Mouse (Mus musculus) liver, embryonic 15.5 days (tissue): ENCODE measurements around the gene Eml6. TPM values are rescaled to one million over a fixed set of nuclear protein-coding genes. Genes with fewer than 3 reads are reported as not detected.
"Not testable (repeated sequence)": the region's sequence is repeated elsewhere in the genome, so short reads cannot be mapped to it uniquely, and the experiment has no call there.

Experiments used
- ATAC-seq: fragments of 200-750 bp; cut with Nextera tagmentation; 2 replicates; pipeline ENCODE4 v1.8.0; 2017; ENCODE audit warnings: moderate number of reproducible peaks, mild to moderate bottlenecking, moderate library complexity; ENCODE audit not compliant: insufficient read depth
- H3K27ac ChIP-seq: fragments of 300-500 bp; sonication (generic); replicated peaks from 2 replicates; pipeline ENCODE4 v1.5.1; 2015; ENCODE audit warnings: mild to moderate bottlenecking, inconsistent platforms
- H3K27me3 ChIP-seq: fragments of 300-500 bp; sonication (generic); 2 replicates; pipeline ENCODE4 v1.6.1; 2015; ENCODE audit warnings: mild to moderate bottlenecking, inconsistent platforms
- H3K36me3 ChIP-seq: fragments of 300-500 bp; sonication (generic); replicated peaks from 2 replicates; pipeline ENCODE4 v1.6.1; 2015; ENCODE audit warnings: moderate library complexity, mild to moderate bottlenecking, inconsistent platforms
- H3K4me1 ChIP-seq: fragments of 300-500 bp; sonication (generic); replicated peaks from 2 replicates; pipeline ENCODE4 v1.6.1; 2015; ENCODE audit warnings: inconsistent platforms
- H3K4me2 ChIP-seq: fragments of 300-500 bp; sonication (generic); 2 replicates; pipeline ENCODE4 v1.6.1; 2015; ENCODE audit warnings: moderate library complexity, mild to moderate bottlenecking, inconsistent platforms
- H3K4me3 ChIP-seq: fragments of 300-500 bp; sonication (generic); replicated peaks from 2 replicates; pipeline ENCODE4 v1.5.1; 2015; ENCODE audit warnings: mild to moderate bottlenecking, inconsistent platforms
- H3K9ac ChIP-seq: fragments of 300-500 bp; sonication (generic); 2 replicates; pipeline ENCODE4 v1.6.1; 2015; ENCODE audit warnings: moderate library complexity, mild to moderate bottlenecking, inconsistent platforms
- H3K9me3 ChIP-seq: fragments of 300-500 bp; sonication (generic); replicated peaks from 2 replicates; pipeline ENCODE4 v1.6.1; 2016; ENCODE audit warnings: inconsistent platforms
- WGBS: fragments of 180-500 bp; shearing (Covaris S2); methylation state at CpG from one replicate; pipeline ENCODE4 v1.1.7; 2015; ENCODE audit warnings: mixed read lengths; ENCODE audit not compliant: insufficient replicate concordance; 5-methylcytosine and 5-hydroxymethylcytosine counted together
- polyA plus RNA-seq: library from polyadenylated mRNA; unstranded; fragments of >200 nt; fragmentation: Nextera tagmentation; extraction: Ambion mirVana; gene quantifications from 2 replicates; pipeline ENCODE4 v1.2.1, GENCODE M21; 2015

Gene Eml6
- polyA plus RNA-seq, 1 experiment from 2014 or later, result 0.09 TPM

DNA sequence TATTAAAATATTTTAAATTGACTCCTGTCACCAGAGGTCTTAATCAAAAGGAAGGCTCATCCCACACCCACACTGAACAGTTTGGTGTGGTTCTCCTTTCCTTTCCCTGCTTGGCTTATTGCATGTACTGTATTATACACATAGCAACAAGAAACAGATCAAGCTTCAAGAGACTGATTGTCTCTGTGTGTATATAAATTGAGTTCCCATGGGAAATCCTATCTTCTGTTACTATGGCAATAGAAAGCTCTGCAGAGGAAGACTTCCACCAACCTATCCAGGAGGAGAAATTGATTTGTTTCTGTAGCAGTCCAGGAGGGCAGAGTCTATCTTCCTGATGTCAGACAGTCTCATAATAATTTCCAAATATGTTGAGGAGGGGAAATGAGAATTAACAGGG is 116.5 kb downstream of the Eml6 start:
- H3K9ac ChIP-seq, result no peak overlapping the region
- no peaks in the 10 kb centered on the region for H3K27me3 ChIP-seq
- H3K4me1 ChIP-seq, result no peaks in the 10 kb centered on the region
- H3K36me3 ChIP-seq, result no peaks in the 10 kb centered on the region
- H3K4me2 ChIP-seq, result no peak overlapping the region
- no peaks in the 10 kb centered on the region for H3K9me3 ChIP-seq
- H3K4me3 ChIP-seq, result no peak overlapping the region
- ATAC-seq, result no peak
- H3K27ac ChIP-seq, result no peak overlapping the region

DNA sequence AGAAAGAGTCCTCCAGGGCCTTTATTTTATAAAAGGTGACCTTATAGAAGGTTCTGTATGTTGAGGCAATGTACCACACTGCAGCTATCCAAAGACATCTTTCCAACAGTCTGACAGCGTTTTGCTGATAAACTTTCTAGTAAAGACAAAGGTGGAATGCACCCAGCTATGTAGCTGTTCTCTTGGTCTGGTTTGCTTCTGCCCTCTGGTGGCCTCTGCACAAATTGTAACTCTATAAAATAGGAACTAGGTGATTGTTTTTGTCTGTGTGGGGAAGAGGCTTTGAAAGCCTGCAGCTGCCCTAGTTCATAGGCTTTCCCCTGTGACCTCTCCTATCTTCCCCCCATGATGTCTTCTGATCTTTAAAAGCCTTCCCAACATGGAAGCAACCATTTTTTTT is 140.7 kb downstream of the Eml6 start:
- no peaks in the 10 kb centered on the region for H3K4me1 ChIP-seq
- no peak overlapping the region for H3K4me3 ChIP-seq
- H3K36me3 ChIP-seq, result no peaks in the 10 kb centered on the region
- no peak overlapping the region for H3K4me2 ChIP-seq
- ATAC-seq, result no peak
- no peaks in the 10 kb centered on the region for H3K27me3 ChIP-seq
- WGBS, result 4% methylated on average over 1 of the region's 1 CpGs
- H3K9ac ChIP-seq, result no peak overlapping the region
- no peaks in the 10 kb centered on the region for H3K9me3 ChIP-seq
- no peak overlapping the region for H3K27ac ChIP-seq

DNA sequence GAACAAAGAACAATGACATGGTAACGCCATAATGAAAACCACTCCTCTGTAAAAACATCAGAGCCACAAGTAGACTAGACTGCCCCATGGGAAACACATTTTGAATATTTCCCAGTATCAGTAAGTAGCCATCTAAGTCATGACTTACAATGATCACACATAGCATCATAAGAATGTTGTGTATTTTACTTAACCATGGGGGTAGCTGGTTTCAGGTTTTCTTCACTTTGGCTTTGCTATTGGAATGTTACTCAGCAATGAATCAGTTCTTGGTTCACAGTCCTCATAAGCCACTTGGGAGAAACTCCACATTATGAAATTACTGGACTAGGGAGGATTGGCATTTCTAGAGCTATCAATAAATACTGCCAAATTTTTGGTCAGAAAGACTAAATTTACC is 141.5 kb downstream of the Eml6 start:
- Histone ChIP-seq H3K27ac (no peak overlapping the region), H3K4me2 (no peak overlapping the region), H3K9me3 (no peaks in the 10 kb centered on the region), H3K4me3 (no peak overlapping the region), H3K9ac (no peak overlapping the region), H3K27me3 (no peaks in the 10 kb centered on the region), H3K4me1 (no peaks in the 10 kb centered on the region), H3K36me3 (no peaks in the 10 kb centered on the region)
- ATAC-seq, result no peak
- 54% methylated on average over 1 of the region's 1 CpGs for WGBS

DNA sequence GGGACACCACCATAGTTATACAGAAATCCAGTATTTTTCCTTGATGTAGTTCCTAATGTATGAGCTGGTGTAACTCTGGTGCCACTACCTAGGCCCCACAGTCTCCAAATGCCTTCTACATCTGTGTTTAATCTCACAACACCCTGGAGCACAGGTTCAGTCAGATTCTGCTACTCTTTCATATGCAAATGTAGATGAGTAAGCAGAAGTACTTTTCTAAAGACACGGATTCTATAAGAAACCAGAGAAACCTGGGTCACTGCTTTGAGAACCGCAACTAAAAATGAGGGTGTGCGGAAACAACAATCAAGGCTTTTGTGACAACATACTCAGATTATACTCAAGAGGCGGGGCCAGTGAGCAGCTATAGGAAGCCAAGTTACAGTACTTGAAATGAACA is 142.8 kb downstream of the Eml6 start:
- Histone ChIP-seq H3K9me3 (no peaks in the 10 kb centered on the region), H3K4me2 (no peak overlapping the region), H3K27ac (no peak overlapping the region), H3K27me3 (no peaks in the 10 kb centered on the region), H3K4me1 (no peaks in the 10 kb centered on the region), H3K4me3 (no peak overlapping the region), H3K9ac (no peak overlapping the region), H3K36me3 (no peaks in the 10 kb centered on the region)
- 65% methylated on average over 4 of the region's 4 CpGs for whole genome bisulfite sequencing
- ATAC-seq, result no peak

DNA sequence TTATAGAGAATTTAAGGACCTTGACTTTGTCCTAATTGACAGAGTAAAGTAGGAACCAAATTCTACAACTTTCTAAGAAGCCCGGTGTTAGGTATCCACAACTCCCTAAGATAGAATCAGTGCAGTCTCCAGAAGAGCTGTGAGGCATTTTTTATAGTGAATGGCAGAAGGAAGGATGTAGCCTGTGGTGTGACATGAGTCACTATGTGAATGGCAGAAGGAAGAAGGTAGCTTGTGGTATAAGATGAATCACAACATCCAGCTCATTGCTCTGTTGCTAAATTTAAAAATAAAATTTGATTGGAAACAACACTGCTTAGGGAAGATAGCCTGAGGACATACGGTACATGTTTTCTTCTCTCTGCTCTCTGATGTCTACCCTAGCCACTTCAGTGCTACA is 146.2 kb downstream of the Eml6 start:
- Histone ChIP-seq H3K4me1 (no peaks in the 10 kb centered on the region), H3K9ac (no peak overlapping the region), H3K4me2 (no peak overlapping the region), H3K36me3 (no peaks in the 10 kb centered on the region), H3K4me3 (no peak overlapping the region), H3K9me3 (no peaks in the 10 kb centered on the region), H3K27ac (no peak overlapping the region), H3K27me3 (no peaks in the 10 kb centered on the region)
- ATAC-seq, result no peak
- WGBS, result 59% methylated on average over 2 of the region's 2 CpGs

DNA sequence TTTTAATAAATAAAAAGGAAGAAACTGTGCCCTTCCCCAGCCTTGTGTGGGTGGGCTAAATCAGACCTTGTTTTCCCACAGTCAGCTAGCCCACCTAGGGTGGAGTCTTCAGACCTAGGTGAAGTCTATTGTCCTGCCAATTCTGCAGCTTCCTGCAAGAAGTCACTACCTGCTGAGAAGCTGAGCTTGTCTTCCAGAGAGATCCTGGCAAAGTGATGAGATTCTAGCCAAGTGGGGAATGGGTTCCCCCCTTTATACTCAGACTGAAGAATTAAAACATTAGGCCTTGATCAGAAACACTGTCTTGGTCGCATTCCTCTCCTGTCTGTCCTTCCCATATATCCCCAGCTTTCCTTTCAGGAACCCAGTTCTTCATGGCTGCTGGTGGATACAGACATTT is 147.9 kb downstream of the Eml6 start:
- no peak for ATAC-seq

DNA sequence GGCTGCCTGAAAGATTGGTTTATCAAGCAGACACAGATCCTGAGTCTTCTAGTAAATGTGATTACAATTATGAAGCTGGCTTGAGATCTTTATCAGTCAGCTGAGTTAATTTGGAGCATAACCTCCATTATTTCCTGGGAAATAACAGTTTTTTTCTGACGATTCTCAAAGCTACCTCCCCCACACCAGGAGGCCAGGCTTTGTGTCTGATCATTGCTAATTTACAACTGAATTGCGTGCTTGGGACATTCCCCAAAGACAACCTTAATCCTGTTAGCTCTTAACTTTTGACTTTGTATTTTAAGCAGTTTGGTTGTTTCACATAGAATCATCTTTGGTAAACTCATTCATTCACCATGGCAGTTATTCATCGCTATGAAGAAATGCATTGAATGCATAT is 148.6 kb downstream of the Eml6 start:
- Histone ChIP-seq H3K4me1 (no peaks in the 10 kb centered on the region), H3K27ac (no peak overlapping the region), H3K4me3 (no peak overlapping the region), H3K36me3 (no peaks in the 10 kb centered on the region), H3K4me2 (no peak overlapping the region), H3K9me3 (no peaks in the 10 kb centered on the region), H3K27me3 (no peaks in the 10 kb centered on the region), H3K9ac (no peak overlapping the region)
- no peak for ATAC-seq
- WGBS, result 57% methylated on average over 3 of the region's 3 CpGs

More for the DNA sequence above, 147.9 kb downstream of the Eml6 start:
- H3K9me3 ChIP-seq, result no peaks in the 10 kb centered on the region
- H3K4me1 ChIP-seq, result no peaks in the 10 kb centered on the region
- no peaks in the 10 kb centered on the region for H3K36me3 ChIP-seq
- H3K27me3 ChIP-seq, result no peaks in the 10 kb centered on the region
- no peak overlapping the region for H3K9ac ChIP-seq
- H3K27ac ChIP-seq, result no peak overlapping the region
- 69% methylated on average over 1 of the region's 1 CpGs for WGBS
- H3K4me3 ChIP-seq, result no peak overlapping the region
- no peak overlapping the region for H3K4me2 ChIP-seq

DNA sequence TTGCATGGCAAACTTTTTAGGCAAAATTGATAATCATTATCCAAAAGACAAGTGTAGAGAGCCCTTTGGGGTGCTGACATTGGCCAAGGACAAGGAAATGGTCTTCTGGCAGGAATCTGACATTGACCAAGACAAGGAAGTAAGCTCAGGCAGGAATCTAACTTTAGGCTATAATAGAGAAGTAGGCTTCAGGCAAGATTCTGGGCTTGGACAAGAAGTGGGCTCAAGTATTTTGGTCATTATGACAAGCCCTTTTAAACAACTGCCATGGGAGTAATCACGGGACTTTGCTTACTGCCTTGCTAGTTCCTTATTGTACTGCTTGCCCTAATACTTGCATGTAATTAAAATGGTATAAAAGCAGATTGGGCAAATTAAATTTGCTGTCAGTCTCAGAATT is 151.1 kb downstream of the Eml6 start:
- H3K9me3 ChIP-seq, H3K27me3 ChIP-seq, ATAC-seq, H3K4me3 ChIP-seq, H3K4me2 ChIP-seq, H3K9ac ChIP-seq, H3K27ac ChIP-seq, H3K4me1 ChIP-seq, H3K36me3 ChIP-seq: not testable (repeated sequence)
- 45% methylated on average over 1 of the region's 1 CpGs for WGBS

DNA sequence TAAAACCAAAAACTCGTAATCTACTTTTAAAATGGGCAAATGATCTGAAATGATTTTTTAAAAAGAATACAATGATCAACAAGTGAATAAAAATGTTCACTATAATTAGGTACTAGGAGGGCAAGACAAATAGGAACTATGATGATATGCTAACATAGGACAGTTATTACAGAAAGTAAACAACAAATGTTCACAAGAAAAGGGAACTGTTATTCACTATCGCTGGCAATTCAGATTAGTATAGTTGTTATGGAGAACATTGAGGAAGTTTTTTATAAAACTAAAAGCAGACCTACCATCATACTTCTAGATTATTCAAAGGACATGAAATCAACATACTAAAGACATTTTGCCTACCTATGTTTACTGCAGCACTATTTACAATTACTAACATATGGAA is 155.7 kb downstream of the Eml6 start:
- no peak overlapping the region for H3K4me3 ChIP-seq
- H3K9me3 ChIP-seq, result no peaks in the 10 kb centered on the region
- H3K9ac ChIP-seq, result no peak overlapping the region
- no peaks in the 10 kb centered on the region for H3K27me3 ChIP-seq
- no peak for ATAC-seq
- no peak overlapping the region for H3K4me2 ChIP-seq
- 60% methylated on average over 2 of the region's 2 CpGs for WGBS
- H3K36me3 ChIP-seq, result no peaks in the 10 kb centered on the region
- H3K4me1 ChIP-seq, result no peaks in the 10 kb centered on the region
- H3K27ac ChIP-seq, result no peak overlapping the region

DNA sequence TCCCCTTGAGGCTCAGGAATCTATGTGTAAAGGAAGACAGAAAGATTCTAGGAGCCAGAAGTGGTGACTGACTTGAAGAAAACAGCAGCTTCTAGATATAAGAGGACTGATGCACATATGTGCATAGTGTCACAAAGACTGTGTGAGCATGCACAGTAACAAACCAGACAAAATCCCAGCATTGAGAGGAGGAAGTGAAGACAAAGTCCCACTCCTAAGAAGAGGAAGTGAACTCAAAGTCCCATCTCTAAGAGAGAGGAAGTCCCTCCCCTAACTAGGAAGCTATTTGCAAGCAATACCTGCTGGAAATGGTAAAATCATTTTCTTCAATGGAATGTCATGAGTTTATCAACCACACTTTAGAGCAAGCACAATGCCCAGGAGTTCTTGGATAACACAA is 161.6 kb downstream of the Eml6 start:
- H3K27me3 ChIP-seq, result no peaks in the 10 kb centered on the region
- no peak overlapping the region for H3K4me2 ChIP-seq
- H3K27ac ChIP-seq, result no peak overlapping the region
- no peaks in the 10 kb centered on the region for H3K36me3 ChIP-seq
- ATAC-seq, result no peak
- H3K9me3 ChIP-seq, result no peaks in the 10 kb centered on the region
- H3K4me1 ChIP-seq, result no peaks in the 10 kb centered on the region
- H3K4me3 ChIP-seq, result no peak overlapping the region
- H3K9ac ChIP-seq, result no peak overlapping the region

DNA sequence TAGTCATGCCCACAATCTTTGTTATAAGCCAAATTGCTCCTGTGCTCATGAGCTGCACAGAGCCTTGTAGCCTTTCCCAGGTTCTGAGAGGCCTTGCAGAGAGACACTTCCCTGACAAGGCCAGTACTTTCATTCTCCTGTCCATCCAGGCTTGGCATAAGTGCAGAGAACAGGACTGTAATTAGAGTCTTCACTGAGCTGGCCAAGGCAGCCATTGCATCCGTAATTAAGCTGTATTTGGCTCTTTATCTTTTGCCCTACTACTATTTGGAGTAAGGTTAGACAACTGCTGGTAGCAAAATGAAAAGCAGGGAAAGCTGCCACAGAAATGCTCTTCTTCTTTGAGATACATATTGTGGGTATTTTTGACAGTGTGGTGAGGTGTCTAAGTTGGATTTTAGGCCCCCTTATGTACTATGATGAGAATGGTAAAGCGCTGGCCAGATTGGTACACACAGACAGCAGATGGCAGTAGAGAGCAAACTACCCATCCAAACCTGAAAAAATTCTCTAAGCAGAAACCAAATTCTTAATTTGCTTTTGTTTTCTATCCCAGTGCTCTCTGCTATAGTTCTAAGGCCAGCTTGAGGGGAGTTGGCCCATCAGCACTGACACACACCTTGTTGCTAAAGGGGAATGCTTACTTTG is 164.0 kb downstream of the Eml6 start:
- H3K9ac ChIP-seq, result no peak overlapping the region
- H3K27me3 ChIP-seq, result no peaks in the 10 kb centered on the region
- H3K9me3 ChIP-seq, result no peaks in the 10 kb centered on the region
- H3K36me3 ChIP-seq, result no peaks in the 10 kb centered on the region
- 48% methylated on average over 2 of the region's 2 CpGs for WGBS
- H3K4me2 ChIP-seq, result no peak overlapping the region
- no peak overlapping the region for H3K27ac ChIP-seq
- no peak for ATAC-seq
- no peak overlapping the region for H3K4me3 ChIP-seq
- H3K4me1 ChIP-seq, result no peaks in the 10 kb centered on the region

DNA sequence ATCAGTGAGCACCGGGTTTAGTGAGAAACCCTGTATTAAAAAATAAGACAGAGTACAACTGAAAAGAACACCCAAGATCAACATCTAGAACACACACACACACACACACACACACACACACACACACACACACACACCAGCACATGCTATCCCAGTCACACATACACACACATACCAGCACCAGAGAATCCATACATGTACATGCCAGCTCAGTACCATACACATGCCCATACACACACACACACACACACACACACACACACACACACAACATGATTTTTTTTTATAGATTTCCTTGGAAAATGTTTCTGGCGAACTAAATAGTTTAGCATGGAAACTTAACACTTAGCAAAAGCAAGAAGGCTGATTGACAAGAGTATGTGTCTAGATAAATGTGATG is 164.8 kb downstream of the Eml6 start:
- Histone ChIP-seq H3K27ac (no peak overlapping the region), H3K4me3 (no peak overlapping the region), H3K36me3 (no peaks in the 10 kb centered on the region), H3K4me2 (no peak overlapping the region), H3K4me1 (no peaks in the 10 kb centered on the region), H3K9ac (no peak overlapping the region), H3K9me3 (no peaks in the 10 kb centered on the region), H3K27me3 (no peaks in the 10 kb centered on the region)
- 46% methylated on average over 2 of the region's 2 CpGs for WGBS
- no peak for ATAC-seq
